Mouse (Mus musculus) midbrain, embryonic 15.5 days (tissue): Measurements from ENCODE around the gene Psma7. TPM values are rescaled to one million over a fixed set of nuclear protein-coding genes. Genes with fewer than 3 reads are reported as not detected.

Source experiments
- ATAC-seq: fragments of 200-750 bp; cut with Nextera tagmentation; replicated peaks from 2 replicates; pipeline ENCODE4 v1.8.0; 2017; ENCODE audit warnings: moderate TSS enrichment
- H3K27ac ChIP-seq: fragments of 300-500 bp; sonication (generic); 2 replicates; pipeline ENCODE4 v1.5.1; 2015; ENCODE audit warnings: mild to moderate bottlenecking, inconsistent platforms
- H3K27me3 ChIP-seq: fragments of 300-500 bp; sonication (generic); replicated peaks from 2 replicates; pipeline ENCODE4 v1.6.1; 2015; ENCODE audit warnings: inconsistent platforms
- H3K36me3 ChIP-seq: fragments of 300-500 bp; sonication (generic); replicated peaks from 2 replicates; pipeline ENCODE4 v1.6.1; 2015; ENCODE audit warnings: inconsistent platforms
- H3K4me1 ChIP-seq: fragments of 300-500 bp; sonication (generic); 2 replicates; pipeline ENCODE4 v1.6.1; 2015; ENCODE audit warnings: inconsistent platforms
- H3K4me2 ChIP-seq: fragments of 300-500 bp; sonication (generic); 2 replicates; pipeline ENCODE4 v1.6.1; 2015; ENCODE audit warnings: inconsistent platforms, mild to moderate bottlenecking, moderate library complexity
- H3K4me3 ChIP-seq: fragments of 300-500 bp; sonication (generic); 2 replicates; pipeline ENCODE4 v1.5.1; 2015; ENCODE audit warnings: mild to moderate bottlenecking, inconsistent platforms
- H3K9ac ChIP-seq: fragments of 300-500 bp; sonication (generic); 2 replicates; pipeline ENCODE4 v1.6.1; 2015; ENCODE audit warnings: mild to moderate bottlenecking, inconsistent platforms
- H3K9me3 ChIP-seq: fragments of 300-500 bp; sonication (generic); 2 replicates; pipeline ENCODE4 v1.6.1; 2016; ENCODE audit warnings: inconsistent platforms
- WGBS: fragments of 180-500 bp; shearing (Covaris S2); methylation state at CpG from one replicate; pipeline ENCODE4 v1.1.7; 2015; ENCODE audit warnings: mixed read lengths; 5-methylcytosine and 5-hydroxymethylcytosine counted together
- polyA plus RNA-seq: library from polyadenylated mRNA; unstranded; fragments of >200 nt; fragmentation: Nextera tagmentation; extraction: Ambion mirVana; gene quantifications from 2 replicates; pipeline ENCODE4 v1.2.1, GENCODE M21; 2015

The Psma7 gene
- 521 and 530 TPM in 2 replicates for polyA plus RNA-seq

DNA sequence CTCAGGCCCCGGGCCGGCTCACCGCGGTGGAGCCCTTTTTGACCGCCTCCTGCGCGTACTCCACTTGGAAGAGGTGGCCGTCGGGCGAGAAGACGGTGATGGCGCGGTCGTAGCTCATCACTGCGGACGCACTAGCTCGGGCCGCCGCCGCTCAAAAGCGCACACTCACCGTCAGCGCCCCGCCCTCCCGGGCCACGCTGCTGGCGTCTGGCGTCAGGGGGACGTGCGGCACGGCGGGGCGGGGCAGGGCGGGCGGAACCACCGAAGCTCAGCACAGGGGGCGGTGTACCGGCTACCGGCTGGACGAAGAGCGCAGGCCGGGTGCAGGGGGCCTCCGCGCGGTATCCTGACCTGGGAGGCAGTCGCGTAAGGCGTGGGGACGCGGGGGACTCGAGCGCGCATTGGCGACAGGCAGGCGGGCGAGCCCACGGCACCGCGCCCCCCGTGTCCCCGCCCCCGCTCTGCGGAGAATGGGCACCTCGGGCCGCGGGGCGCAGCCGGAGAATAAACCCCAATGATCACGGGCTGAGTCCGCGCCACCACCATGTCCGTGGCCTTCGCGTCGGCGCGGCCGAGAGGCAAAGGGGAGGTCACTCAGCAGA is at the start of gene Psma7, which contains the start of gene Ss18l1:
Psma7 (minus strand) TSS at position 178 of the 602 bp plus-strand sequence.
Ss18l1 (plus strand) TSS at position 254 of the 602 bp plus-strand sequence.
- peak; percentile 95 for ATAC-seq
- H3K36me3 ChIP-seq = peaks cover 16% of the 10 kb centered on the region
- H3K9ac ChIP-seq = peak within 1 kb of the TSS; percentile 98
- H3K27me3 ChIP-seq = no peaks in the 10 kb centered on the region
- peaks cover 50% of the 10 kb centered on the region for H3K4me1 ChIP-seq
- no peaks in the 10 kb centered on the region for H3K9me3 ChIP-seq
- peak within 1 kb of the TSS; percentile 95 for H3K4me3 ChIP-seq
- peak within 1 kb of the TSS; percentile 74 for H3K4me2 ChIP-seq
- peak within 1 kb of the TSS; percentile 99 for H3K27ac ChIP-seq
- under 1% methylated on average over 78 of the region's 78 CpGs for WGBS

DNA sequence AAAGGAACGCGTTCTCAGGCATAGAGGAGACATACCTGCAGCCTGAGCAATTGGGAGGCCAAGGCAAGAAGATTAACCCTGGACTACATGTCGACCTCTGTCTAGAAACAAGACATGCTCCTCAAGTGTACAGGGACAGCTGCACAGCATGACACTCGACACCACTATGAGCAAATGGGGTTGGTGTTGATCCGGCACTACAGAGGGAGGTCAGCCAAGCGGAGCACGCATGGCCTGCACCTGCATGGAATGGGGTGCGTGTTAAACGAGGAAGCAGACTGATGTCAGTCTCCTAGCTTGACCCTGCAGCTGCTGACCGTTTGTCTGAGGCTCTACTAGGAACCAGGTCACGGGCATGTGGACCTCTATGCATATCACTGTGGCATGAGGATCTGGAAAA is 48.1 kb upstream of the Psma7 start:
- no peaks in the 10 kb centered on the region for H3K36me3 ChIP-seq
- H3K27me3 ChIP-seq = no peaks in the 10 kb centered on the region
- H3K4me3 ChIP-seq = no peak overlapping the region
- no peaks in the 10 kb centered on the region for H3K4me1 ChIP-seq
- H3K4me2 ChIP-seq = no peak overlapping the region
- H3K9me3 ChIP-seq = no peaks in the 10 kb centered on the region
- no peak overlapping the region for H3K9ac ChIP-seq
- WGBS = 71% methylated on average over 11 of the region's 11 CpGs
- ATAC-seq = no peak
- H3K27ac ChIP-seq = no peak overlapping the region

DNA sequence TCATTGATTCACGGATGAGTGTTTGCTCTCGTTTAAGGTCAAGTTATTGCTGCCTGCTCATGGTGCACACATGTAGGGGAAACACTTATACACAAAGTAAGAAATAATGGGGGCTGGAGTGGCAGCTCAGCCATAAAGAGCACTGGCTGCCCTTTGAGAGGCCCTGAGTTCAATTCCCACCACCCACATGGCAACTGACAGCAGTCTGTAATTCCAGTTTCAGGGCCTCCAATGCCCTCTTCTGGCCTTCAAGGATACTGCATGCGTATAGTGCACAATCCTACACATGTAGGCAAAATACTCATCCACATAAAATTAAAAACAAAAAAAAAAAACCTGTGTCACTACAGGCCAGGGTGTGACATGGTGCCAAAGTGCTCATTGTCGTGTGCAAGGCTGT is 45.2 kb upstream of the Psma7 start:
- H3K4me1 ChIP-seq = no peaks in the 10 kb centered on the region
- no peak overlapping the region for H3K4me2 ChIP-seq
- 90% methylated on average over 4 of the region's 4 CpGs for WGBS
- no peaks in the 10 kb centered on the region for H3K36me3 ChIP-seq
- H3K27me3 ChIP-seq = no peaks in the 10 kb centered on the region
- no peak for ATAC-seq
- no peaks in the 10 kb centered on the region for H3K9me3 ChIP-seq
- no peak overlapping the region for H3K27ac ChIP-seq
- H3K4me3 ChIP-seq = no peak overlapping the region
- H3K9ac ChIP-seq = no peak overlapping the region

DNA sequence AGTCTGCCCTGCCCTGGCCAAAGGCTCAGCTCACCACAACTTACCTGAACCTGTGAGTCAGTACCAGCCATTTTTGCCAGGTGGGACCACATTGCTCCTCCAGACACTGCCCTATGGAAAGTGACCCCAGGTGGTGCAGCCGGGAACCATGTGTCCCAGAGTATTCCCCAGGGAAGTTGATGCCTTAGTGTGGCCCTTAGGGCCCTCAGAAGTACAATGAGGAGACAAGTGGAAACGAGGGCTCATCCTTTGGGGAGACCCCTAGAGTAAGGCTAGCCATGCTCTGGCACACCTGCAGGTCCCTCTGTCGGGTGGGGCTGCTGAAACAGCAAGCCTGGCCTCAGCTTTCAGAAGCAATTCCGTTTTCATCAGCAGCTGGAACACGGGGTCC is 44.4 kb upstream of the Psma7 start:
- no peaks in the 10 kb centered on the region for H3K27me3 ChIP-seq
- no peak overlapping the region for H3K4me3 ChIP-seq
- H3K4me1 ChIP-seq = no peaks in the 10 kb centered on the region
- H3K27ac ChIP-seq = no peak overlapping the region
- H3K4me2 ChIP-seq = no peak overlapping the region
- H3K9me3 ChIP-seq = no peaks in the 10 kb centered on the region
- ATAC-seq = no peak
- H3K36me3 ChIP-seq = 0 out of 2 replicates have a peak, but pooled peaks cover 3% of the 10 kb centered on the region
- WGBS = 77% methylated on average over 5 of the region's 5 CpGs
- H3K9ac ChIP-seq = no peak overlapping the region

DNA sequence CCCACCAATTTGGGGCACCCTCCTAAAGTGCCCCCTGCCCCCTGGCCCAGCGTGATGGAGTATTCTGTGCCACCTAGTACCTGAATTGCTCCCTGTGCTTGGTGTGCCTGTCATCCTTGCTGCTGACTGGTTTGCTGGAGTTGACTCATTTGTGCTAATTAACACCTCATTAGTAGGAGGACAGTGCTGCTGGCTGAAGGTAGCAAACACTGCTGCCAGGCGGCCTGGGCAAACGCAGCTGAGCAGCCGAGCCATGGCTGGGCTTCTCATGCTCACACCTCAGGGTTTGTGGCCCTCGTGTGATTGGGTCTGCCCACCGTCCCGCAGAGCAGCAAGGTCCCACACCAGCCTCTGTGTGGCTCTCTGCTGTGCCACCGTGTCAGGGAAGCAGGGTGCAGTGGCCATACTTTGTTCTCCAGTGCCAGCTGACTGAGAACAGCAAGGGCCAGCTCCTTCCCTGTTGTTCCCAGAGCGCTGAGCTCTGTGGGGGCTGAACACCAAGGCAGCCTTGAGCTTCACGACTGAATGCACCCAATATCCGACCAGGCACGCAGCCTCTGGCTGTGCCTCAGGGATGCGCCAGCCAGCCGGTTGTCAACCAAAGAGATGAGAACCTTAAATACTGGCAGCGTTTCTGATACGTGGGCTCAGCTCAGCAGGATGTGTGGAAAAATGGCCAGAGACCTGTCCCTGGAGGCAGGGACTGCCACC is 43.8 kb upstream of the Psma7 start:
- Histone ChIP-seq H3K4me1 (no peaks in the 10 kb centered on the region), H3K4me3 (no peak overlapping the region), H3K9me3 (no peaks in the 10 kb centered on the region), H3K27me3 (no peaks in the 10 kb centered on the region), H3K9ac (no peak overlapping the region), H3K36me3 (0 out of 2 replicates have a peak, but pooled peaks cover 3% of the 10 kb centered on the region), H3K27ac (no peak overlapping the region), H3K4me2 (no peak overlapping the region)
- WGBS = 74% methylated on average over 16 of the region's 16 CpGs
- no peak for ATAC-seq

DNA sequence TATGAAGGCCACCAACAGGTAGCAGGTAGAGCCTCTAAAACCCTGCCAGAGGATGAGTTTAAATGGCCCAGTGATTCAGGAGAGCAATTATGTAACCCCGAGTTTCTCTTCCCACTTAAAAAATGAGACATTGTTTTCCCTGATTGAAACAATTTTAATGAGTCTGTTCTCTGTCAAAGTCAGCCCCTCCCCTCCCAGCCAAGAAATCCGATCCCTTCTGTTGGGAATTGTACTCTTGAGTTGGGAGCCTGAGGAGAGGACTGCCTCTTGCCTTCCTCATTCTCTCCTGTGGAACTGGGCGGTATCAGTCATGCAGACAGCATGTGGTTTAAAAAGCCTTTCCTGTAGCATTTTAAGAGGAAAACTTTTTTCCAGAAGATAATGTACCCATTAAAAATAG is 42.3 kb upstream of the Psma7 start:
- WGBS = 48% methylated on average over 3 of the region's 3 CpGs
- H3K9ac ChIP-seq = no peak overlapping the region
- 0 out of 2 replicates have a peak, but pooled peaks cover 3% of the 10 kb centered on the region for H3K36me3 ChIP-seq

DNA sequence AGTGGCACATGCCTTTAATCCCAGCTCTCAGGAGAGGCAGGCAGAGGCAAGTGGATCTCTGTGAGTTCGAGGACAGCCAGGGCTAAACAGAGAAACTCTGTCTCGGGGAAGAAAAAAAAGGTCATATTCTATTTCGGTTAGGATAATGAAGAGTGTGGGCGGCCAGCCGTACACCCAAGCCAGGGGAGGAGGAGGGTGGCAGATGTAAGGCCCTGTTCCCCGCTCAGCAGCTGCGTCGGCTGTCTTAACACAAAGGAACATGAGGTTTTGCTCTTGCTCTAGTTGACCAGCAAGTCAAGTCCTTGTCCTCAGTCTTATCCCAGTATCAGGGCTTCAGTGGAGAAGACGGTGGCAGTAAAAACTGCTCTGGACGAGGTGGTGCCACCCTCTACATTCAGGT is 40.8 kb upstream of the Psma7 start:
- H3K36me3 ChIP-seq = 0 out of 2 replicates have a peak, but pooled peaks cover 3% of the 10 kb centered on the region
- ATAC-seq = no peak
- H3K9ac ChIP-seq = no peak overlapping the region
- H3K4me1 ChIP-seq = no peaks in the 10 kb centered on the region
- H3K4me2 ChIP-seq = no peak overlapping the region
- H3K9me3 ChIP-seq = no peaks in the 10 kb centered on the region
- H3K4me3 ChIP-seq = no peak overlapping the region
- H3K27ac ChIP-seq = no peak overlapping the region
- 91% methylated on average over 10 of the region's 10 CpGs for WGBS
- no peaks in the 10 kb centered on the region for H3K27me3 ChIP-seq

More for the DNA sequence above, 42.3 kb upstream of the Psma7 start:
- Histone ChIP-seq H3K4me3 (no peak overlapping the region), H3K4me2 (no peak overlapping the region), H3K4me1 (no peaks in the 10 kb centered on the region), H3K27ac (no peak overlapping the region), H3K9me3 (no peaks in the 10 kb centered on the region), H3K27me3 (no peaks in the 10 kb centered on the region)
- no peak for ATAC-seq

DNA sequence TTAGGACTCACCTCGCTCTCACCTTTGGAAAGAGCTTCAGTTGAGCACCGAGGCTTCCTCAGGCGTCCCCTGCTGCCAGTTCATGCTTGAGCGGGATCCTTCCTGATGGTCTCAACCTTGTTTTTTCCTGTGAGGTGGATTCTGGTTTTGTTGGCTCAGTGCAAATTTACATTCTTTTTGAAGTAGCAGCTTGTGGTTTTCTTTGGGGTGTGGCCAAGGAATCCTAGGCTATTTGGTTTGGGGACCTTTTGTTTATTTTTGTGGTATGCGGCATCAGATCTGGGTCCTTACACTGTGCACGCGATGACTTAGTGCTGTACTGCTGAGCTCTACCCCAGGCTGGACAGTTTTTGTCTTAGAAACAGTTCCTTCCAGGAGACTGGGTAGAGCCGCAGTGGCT is 38.4 kb upstream of the Psma7 start:
- Histone ChIP-seq H3K27ac (no peak overlapping the region), H3K9ac (no peak overlapping the region), H3K4me3 (no peak overlapping the region), H3K9me3 (no peaks in the 10 kb centered on the region), H3K27me3 (no peaks in the 10 kb centered on the region), H3K4me2 (no peak overlapping the region), H3K4me1 (no peaks in the 10 kb centered on the region), H3K36me3 (0 out of 2 replicates have a peak, but pooled peaks cover 3% of the 10 kb centered on the region)
- 94% methylated on average over 8 of the region's 8 CpGs for WGBS
- ATAC-seq = no peak

DNA sequence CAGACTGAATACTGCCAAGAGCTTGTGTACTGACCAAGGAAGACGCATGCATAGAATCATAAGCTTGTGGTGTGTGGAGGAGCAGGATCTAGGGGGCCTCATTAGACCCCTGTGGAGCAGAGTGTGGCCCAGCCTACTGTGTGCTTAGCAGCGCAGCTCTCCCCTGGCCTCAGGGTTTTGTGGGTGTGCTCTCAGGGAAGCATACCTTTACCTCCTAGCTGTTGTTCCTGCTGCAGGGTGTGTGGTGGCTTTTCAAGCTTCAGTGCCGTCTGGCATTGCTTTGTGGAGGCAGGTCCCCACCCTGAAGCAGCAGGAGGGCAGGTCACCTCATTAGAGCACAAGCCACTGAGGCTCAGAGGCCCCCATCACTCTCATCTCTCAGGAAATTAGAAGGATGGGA is 35.4 kb upstream of the Psma7 start:
- H3K27ac ChIP-seq = no peak overlapping the region
- 68% methylated on average over 3 of the region's 3 CpGs for WGBS
- no peaks in the 10 kb centered on the region for H3K9me3 ChIP-seq
- H3K4me2 ChIP-seq = no peak overlapping the region
- H3K4me1 ChIP-seq = no peaks in the 10 kb centered on the region
- H3K4me3 ChIP-seq = no peak overlapping the region
- no peak for ATAC-seq
- H3K9ac ChIP-seq = no peak overlapping the region
- no peaks in the 10 kb centered on the region for H3K27me3 ChIP-seq
- H3K36me3 ChIP-seq = 0 out of 2 replicates have a peak, but pooled peaks cover 3% of the 10 kb centered on the region

DNA sequence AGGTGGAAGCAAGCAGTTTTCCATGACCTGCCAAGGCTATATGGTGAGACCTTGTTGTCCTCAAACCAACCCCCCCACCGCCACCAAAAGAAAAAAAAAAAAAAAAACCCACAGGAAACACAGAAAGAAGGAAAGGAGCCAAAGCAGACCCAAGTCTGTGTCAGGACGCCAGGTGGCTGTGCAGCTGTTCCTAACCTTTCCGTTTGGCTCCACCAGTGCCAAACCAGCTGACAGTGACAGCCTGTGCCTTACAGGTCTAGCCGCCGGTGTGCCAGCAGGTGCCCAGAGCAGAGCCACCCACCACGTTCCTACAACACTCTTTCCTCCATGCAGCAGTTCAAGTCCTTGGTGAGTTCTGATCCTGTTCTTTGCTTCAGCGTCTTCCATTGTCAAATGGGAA is 30.7 kb upstream of the Psma7 start:
- no peak overlapping the region for H3K9ac ChIP-seq
- H3K27me3 ChIP-seq = no peaks in the 10 kb centered on the region
- peaks cover 15% of the 10 kb centered on the region for H3K4me1 ChIP-seq
- 90% methylated on average over 7 of the region's 7 CpGs for WGBS
- peaks cover 9% of the 10 kb centered on the region; the same call in 1 of the 2 replicates for H3K36me3 ChIP-seq
- no peak overlapping the region for H3K27ac ChIP-seq
- ATAC-seq = no peak
- no peaks in the 10 kb centered on the region for H3K9me3 ChIP-seq
- H3K4me3 ChIP-seq = no peak overlapping the region
- H3K4me2 ChIP-seq = no peak overlapping the region

DNA sequence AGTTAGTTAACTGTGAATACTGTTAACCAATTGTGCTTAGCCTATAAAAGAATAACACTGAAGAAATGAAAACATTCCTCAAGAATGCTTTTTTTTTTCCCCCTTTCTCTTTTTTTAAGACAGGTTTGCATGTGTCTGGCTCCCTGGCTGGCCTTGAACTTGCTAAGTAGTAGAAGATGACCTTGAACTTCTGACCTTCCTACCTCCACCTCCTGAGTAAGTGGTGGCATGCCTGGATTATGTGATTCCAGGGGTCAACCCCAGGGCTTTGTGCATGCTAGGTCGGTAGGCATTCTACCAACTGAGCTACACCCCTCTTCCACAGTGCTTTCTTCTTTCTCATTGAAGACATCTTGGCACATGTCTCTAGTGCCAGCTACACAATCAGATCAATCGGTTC is 29.4 kb upstream of the Psma7 start:
- Histone ChIP-seq H3K27ac (no peak overlapping the region), H3K4me3 (no peak overlapping the region), H3K36me3 (peaks cover 17% of the 10 kb centered on the region; the same call in 1 of the 2 replicates), H3K4me1 (peaks cover 15% of the 10 kb centered on the region), H3K9ac (no peak overlapping the region), H3K4me2 (peak overlapping the region; percentile 75), H3K27me3 (no peaks in the 10 kb centered on the region), H3K9me3 (no peaks in the 10 kb centered on the region)
- 76% methylated on average over 2 of the region's 2 CpGs for WGBS
- ATAC-seq = no peak

DNA sequence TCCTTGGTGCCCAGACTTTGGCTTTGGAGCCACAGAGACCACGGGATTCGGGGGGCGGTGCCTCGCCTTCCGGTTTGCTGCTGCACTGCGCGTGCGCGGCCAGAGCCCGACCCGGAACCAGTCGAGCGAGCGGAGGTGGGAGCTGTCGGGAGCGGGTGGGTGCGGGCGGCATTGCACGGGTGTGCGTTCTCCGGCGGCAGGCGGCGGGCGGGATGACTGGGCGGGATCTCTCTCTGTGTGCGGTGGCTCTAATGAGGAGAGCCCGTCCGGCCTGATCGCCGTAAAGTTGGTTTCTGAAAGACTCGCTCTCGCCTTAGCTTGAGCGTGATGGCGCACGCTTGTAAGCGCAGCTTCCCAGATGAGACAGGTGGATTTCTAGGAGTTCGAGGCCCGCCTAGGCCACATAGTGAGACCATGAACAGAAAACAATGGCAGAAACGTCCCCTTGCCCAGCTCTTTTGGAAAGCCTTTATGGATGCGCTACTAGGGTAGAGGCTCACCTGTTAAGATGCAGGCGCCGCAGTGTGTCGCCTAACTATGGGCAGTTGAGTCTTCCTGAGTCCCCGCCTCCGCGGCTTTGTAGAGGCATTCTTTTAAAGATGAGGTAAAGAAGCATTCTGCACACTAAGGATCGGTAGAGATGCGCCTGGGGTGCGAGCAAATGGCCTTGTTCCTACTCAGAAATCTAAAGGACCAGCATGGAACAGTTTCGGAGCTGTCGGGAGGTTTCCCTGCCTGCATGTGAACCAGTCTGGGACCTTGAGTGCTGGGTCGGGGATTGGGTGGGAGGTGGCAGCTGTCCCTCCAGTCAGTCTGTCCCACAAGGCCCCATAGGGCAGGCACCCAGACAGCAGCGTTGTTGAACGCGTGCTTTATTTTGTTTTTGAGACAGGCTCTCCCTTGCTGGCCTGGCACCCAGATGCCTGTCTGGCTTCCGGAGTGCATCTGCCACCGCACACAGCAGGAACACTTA is 28.5 kb upstream of the Psma7 start, which contains the start of gene Mtg2:
Mtg2 (plus strand) TSS at position 108 of the 973 bp plus-strand sequence.
- Histone ChIP-seq H3K27ac (peak within 1 kb of the TSS; percentile 93), H3K9ac (peak within 1 kb of the TSS; percentile 78), H3K27me3 (no peaks in the 10 kb centered on the region), H3K4me2 (peak within 1 kb of the TSS; percentile 75), H3K4me3 (peak within 1 kb of the TSS; percentile 78), H3K36me3 (peaks cover 17% of the 10 kb centered on the region; the same call in 1 of the 2 replicates), H3K9me3 (no peaks in the 10 kb centered on the region), H3K4me1 (peaks cover 15% of the 10 kb centered on the region)
- 4% methylated on average over 58 of the region's 58 CpGs for WGBS
- ATAC-seq = peak; percentile 97
